Mouse (Mus musculus) megakaryocyte, embryonic 14.5 days (primary cell): ENCODE measurements around the gene Cpxm1. TPM values are rescaled to one million over a fixed set of nuclear protein-coding genes. Genes with fewer than 3 reads are reported as not detected.
A peak's percentile ranks its signal among the peaks of the same experiment; 100 is the strongest.
"Not testable (repeated sequence)": the region's sequence is repeated elsewhere in the genome, so short reads cannot be mapped to it uniquely, and the experiment has no call there.

ENCODE experiments used
- H3K27me3 ChIP-seq: replicated peaks from 2 replicates; pipeline ENCODE3; 2012; ENCODE audit warnings: inconsistent platforms
- H3K36me3 ChIP-seq: replicated peaks from 2 replicates; pipeline ENCODE3; 2012; ENCODE audit warnings: low read length, inconsistent platforms, mixed read lengths
- H3K4me1 ChIP-seq: 2 replicates; pipeline ENCODE4 v1.6.1; 2012; ENCODE audit warnings: inconsistent platforms
- H3K4me3 ChIP-seq: replicated peaks from 2 replicates; pipeline ENCODE3; 2012; ENCODE audit warnings: moderate library complexity, mild to moderate bottlenecking, inconsistent platforms
- H3K9me3 ChIP-seq: 2 replicates; pipeline ENCODE4 v1.6.1; 2012; ENCODE audit warnings: inconsistent platforms
- FLI1 ChIP-seq: IDR thresholded peaks from 2 replicates; pipeline ENCODE4 v1.6.1; 2012; ENCODE audit warnings: low read length, inconsistent platforms, mixed read lengths
- GATA1 ChIP-seq: IDR thresholded peaks from 3 replicates; pipeline ENCODE4 v1.6.1; 2012; ENCODE audit warnings: mixed read lengths, low read length, inconsistent platforms, borderline replicate concordance
- polyA plus RNA-seq: library from polyadenylated mRNA; stranded (reverse); fragments of >175 nt; gene quantifications from 2 replicates; pipeline ENCODE4 v1.2.3, GENCODE M21; 2012; ENCODE audit warnings: low replicate concordance; ENCODE audit not compliant: insufficient read depth

Cpxm1 gene
- polyA plus RNA-seq, 1 experiment: 0.64 TPM

- H3K36me3 ChIP-seq: no peaks in the 10 kb centered on the region
- no peak for TF ChIP-seq GATA1
- no peak for TF ChIP-seq FLI1
- H3K4me1 ChIP-seq: peaks cover 8% of the 10 kb centered on the region
- no peak overlapping the region for H3K4me3 ChIP-seq
- 0 out of 2 replicates have a peak, but pooled peaks cover 3% of the 10 kb centered on the region for H3K9me3 ChIP-seq
- H3K27me3 ChIP-seq: peaks cover 43% of the 10 kb centered on the region
Observed at GRCm38 (mm10) chr2:130383205-130383604, 14.2 kb downstream of the Cpxm1 start.

- Histone ChIP-seq H3K4me3 (no peak overlapping the region), H3K27me3 (peaks cover 54% of the 10 kb centered on the region), H3K9me3 (peaks cover 6% of the 10 kb centered on the region), H3K36me3 (no peaks in the 10 kb centered on the region), H3K4me1 (peaks cover 11% of the 10 kb centered on the region)
- TF ChIP-seq GATA1 (no peak), FLI1 (no peak)
Observed at GRCm38 (mm10) chr2:130374951-130375350, 22.4 kb downstream of the Cpxm1 start.

- Histone ChIP-seq H3K4me1 (peaks cover 11% of the 10 kb centered on the region), H3K27me3 (peaks cover 65% of the 10 kb centered on the region)
- not testable (repeated sequence) for H3K36me3 ChIP-seq, H3K4me3 ChIP-seq, H3K9me3 ChIP-seq
Observed at GRCm38 (mm10) chr2:130373026-130373425, 24.3 kb downstream of the Cpxm1 start.

GRCm38 (mm10) chr2:130367386-130367785, 30.0 kb downstream of the Cpxm1 start:
- Histone ChIP-seq H3K4me1 (peaks cover 8% of the 10 kb centered on the region), H3K4me3 (no peak overlapping the region), H3K9me3 (no peaks in the 10 kb centered on the region), H3K36me3 (no peaks in the 10 kb centered on the region), H3K27me3 (peaks cover 87% of the 10 kb centered on the region)
- no peak for TF ChIP-seq FLI1
- TF ChIP-seq GATA1: no peak

DNA sequence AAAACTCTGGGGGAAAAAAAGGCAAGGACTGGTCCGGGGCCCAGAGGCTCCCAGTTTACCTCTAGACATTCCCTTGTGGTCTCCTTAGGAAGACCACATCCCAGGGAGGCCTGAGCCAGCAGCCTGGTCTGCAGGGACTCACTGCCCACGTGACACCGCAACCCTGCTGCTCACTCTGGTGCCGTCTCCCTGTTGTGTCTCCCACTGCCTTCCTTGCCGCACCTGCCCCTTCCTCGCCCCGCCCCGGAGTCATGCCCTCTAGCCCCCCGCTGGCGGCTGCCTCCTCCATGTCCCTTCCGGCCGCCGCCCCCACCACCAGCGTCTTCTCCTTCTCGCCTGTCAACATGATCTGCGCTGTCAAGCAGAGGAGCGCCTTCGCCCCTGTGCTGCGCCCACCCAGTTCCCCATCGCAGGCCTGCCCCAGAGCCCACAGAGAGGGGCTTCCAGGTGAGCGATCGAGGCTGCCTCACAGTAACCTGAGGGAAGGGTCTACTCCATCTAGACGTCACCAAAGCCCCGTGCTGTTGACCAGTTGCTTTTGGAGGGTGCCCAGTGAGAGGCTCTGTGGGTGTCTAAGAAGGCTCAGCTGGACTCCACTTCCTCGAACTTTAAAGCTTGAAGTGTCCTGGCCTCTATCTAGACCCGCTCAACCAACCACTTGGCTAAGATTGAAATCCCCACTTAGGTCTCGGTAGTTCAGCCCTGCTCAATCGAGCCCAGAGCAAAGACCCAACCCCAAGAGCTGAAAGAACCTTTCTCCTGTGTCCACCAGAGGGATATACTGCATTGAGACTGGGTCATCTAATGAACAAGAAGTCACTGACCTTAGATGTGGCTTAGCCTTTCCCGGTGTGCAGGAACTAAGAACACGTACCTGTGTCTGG, 31.9 kb downstream of the Cpxm1 start:
- H3K4me1 ChIP-seq: peaks cover 12% of the 10 kb centered on the region
- H3K36me3 ChIP-seq: no peaks in the 10 kb centered on the region
- H3K4me3 ChIP-seq: peak overlapping the region; percentile 73
- no peaks in the 10 kb centered on the region for H3K9me3 ChIP-seq
- H3K27me3 ChIP-seq: peaks cover 96% of the 10 kb centered on the region
- TF ChIP-seq FLI1: no peak
- TF ChIP-seq GATA1: no peak

GRCm38 (mm10) chr2:130362511-130363026, 34.8 kb downstream of the Cpxm1 start:
- peaks cover 12% of the 10 kb centered on the region for H3K4me1 ChIP-seq
- peak overlapping the region; percentile 11 for H3K4me3 ChIP-seq
- 0 out of 2 replicates have a peak, but pooled peaks cover 2% of the 10 kb centered on the region for H3K9me3 ChIP-seq
- TF ChIP-seq FLI1: no peak
- TF ChIP-seq GATA1: no peak
- H3K36me3 ChIP-seq: no peaks in the 10 kb centered on the region
- H3K27me3 ChIP-seq: peaks cover 94% of the 10 kb centered on the region

GRCm38 (mm10) chr2:130358852-130359251, 38.5 kb downstream of the Cpxm1 start:
- Histone ChIP-seq H3K9me3 (0 out of 2 replicates have a peak, but pooled peaks cover 2% of the 10 kb centered on the region), H3K4me1 (peaks cover 10% of the 10 kb centered on the region), H3K4me3 (no peak overlapping the region), H3K27me3 (peaks cover 87% of the 10 kb centered on the region), H3K36me3 (no peaks in the 10 kb centered on the region)
- TF ChIP-seq FLI1: no peak
- no peak for TF ChIP-seq GATA1

- Histone ChIP-seq H3K4me3 (no peak overlapping the region), H3K9me3 (0 out of 2 replicates have a peak, but pooled peaks cover 2% of the 10 kb centered on the region), H3K36me3 (no peaks in the 10 kb centered on the region), H3K27me3 (peaks cover 82% of the 10 kb centered on the region), H3K4me1 (peaks cover 10% of the 10 kb centered on the region)
- TF ChIP-seq GATA1 (no peak), FLI1 (no peak)
Observed at GRCm38 (mm10) chr2:130357551-130357950, 39.8 kb downstream of the Cpxm1 start.

DNA sequence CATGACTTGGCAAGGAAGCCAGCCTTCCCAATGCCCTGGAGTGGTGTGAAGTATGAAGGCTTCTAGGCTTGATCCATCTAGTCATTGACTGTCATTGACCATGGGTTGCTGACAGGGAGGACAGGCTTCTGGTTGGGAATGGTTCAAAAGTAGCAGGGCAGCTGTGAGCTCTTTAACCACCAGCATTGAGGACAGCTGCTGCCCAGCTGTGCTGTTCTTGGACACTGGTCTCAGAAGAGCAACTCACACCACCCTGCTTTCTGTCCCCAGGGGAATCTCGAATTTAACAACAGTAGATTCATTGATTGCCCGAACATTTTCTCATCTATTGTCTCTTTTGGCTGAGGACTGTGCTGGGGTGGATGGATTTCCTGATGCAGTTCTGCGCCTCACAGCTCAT, 43.5 kb downstream of the Cpxm1 start:
- TF ChIP-seq FLI1 (no peak), GATA1 (no peak)
- 0 out of 2 replicates have a peak, but pooled peaks cover 2% of the 10 kb centered on the region for H3K9me3 ChIP-seq
- H3K36me3 ChIP-seq: no peaks in the 10 kb centered on the region

GRCm38 (mm10) chr2:130353411-130353810, 44.0 kb downstream of the Cpxm1 start:
- H3K4me3 ChIP-seq: no peak overlapping the region
- H3K27me3 ChIP-seq: peaks cover 74% of the 10 kb centered on the region
- H3K4me1 ChIP-seq: peaks cover 3% of the 10 kb centered on the region; the same call in 1 of the 2 replicates
- H3K36me3 ChIP-seq: no peaks in the 10 kb centered on the region
- 0 out of 2 replicates have a peak, but pooled peaks cover 2% of the 10 kb centered on the region for H3K9me3 ChIP-seq
- TF ChIP-seq GATA1 (no peak), FLI1 (no peak)

More for the DNA sequence above, 43.5 kb downstream of the Cpxm1 start:
- Histone ChIP-seq H3K4me3 (no peak overlapping the region), H3K27me3 (peaks cover 76% of the 10 kb centered on the region), H3K4me1 (peaks cover 3% of the 10 kb centered on the region; the same call in 1 of the 2 replicates)
